Mouse (Mus musculus): ENCODE data around the gene Btaf1. TPM values are rescaled to one million over a fixed set of nuclear protein-coding genes. Genes with fewer than 3 reads are reported as not detected.
A peak's percentile ranks its signal among the peaks of the same experiment; 100 is the strongest.

The Btaf1 gene
- total RNA-seq, 2 experiments from 2014 or later, result 9.8 to 13.5 TPM

DNA sequence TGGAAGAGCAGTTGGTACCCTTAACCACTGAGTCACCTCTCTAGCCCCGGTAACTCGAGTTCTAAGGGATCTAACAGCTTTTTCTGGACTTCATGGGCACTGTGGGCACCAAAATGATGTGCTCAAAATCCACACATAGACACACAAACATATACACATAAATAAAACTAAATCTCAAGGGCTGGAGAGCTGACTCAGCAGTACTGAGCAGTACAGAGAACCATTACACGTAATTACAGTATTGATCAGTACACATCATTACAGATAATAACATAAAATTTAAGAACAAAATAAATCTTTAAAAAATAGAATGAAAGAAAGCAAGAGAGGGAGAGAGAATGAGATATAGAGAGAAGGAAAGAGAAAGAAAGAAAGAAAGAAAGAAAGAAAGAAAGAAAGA, 16.7 kb upstream of the Btaf1 start:
- TF ChIP-seq CTCF (IDR thresholded peaks at IDR 0.05), result no peak
- H3K4me3 ChIP-seq, result no peak overlapping the region
- intact Hi-C loops (cut with DNase I), result no loop called here
- DNase-seq, result no peak
- H3K27ac ChIP-seq, result no peak overlapping the region

DNA sequence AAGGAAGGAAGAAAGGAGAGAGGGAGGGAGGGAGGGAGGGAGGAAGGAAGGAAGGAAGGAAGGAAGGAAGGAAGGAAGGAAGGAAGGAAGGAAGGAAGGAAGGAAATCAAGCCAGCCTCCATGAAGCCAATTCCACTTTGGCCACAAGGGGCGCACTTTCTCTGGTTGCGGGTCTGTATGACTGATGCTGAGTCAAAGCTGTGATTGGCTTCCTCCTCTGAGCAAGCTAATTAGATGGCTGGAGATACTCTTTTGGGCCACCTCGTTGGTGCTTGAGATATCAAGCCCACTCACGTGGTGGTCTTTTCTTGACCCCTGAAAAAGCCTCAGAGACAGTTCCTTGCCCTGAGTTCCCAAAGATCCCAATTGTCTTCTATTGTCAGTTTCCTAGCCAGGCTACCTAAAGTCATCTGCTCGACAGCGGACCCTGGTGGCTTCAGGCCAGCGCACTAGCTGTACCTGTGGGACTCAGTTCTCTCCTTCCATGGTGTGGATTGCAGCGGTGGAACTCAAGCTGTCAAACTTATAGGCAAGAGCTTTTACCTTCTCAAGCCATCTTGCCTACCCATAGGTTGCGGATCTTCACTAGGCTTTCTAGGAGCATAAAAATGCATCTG, 16.1 kb upstream of the Btaf1 start:
- peak; percentile 63 for TF ChIP-seq CTCF (IDR thresholded peaks at IDR 0.05)
- no peak overlapping the region for H3K27ac ChIP-seq
- intact Hi-C loops (cut with DNase I), result no loop called here
- peak; percentile 71 for DNase-seq
- no peak overlapping the region for H3K4me3 ChIP-seq

DNA sequence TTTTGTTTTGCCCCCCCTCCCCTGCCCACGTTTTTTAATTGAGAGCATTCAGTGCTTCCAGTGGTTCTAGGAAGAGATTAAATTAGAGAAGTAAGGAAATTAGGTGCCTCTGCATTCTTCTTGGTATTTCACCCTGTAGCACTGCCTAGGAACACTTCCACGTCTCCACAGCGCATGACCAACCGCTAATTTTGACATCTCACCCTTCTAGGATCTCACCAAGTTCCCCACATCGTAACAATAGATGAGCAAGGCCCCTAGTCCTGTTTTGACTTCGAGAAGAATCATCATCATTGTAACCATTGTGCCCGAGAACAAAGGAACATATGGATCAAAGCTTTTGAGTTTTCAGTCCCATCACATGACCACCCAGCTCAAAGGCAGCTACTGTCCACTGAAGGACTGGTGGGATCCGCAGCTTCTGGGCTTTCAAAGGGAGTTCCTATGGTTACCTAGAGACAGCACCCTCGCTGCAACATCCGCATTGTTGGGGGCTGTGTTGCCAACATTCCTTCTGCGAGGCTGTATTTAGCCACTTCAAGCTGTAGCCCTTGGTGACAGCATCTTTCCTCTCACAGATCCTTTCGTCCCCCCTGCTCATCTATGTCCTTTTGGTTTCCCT, 15.3 kb upstream of the Btaf1 start:
- no peak overlapping the region for H3K27ac ChIP-seq
- intact Hi-C loops (cut with DNase I), result no loop called here
- TF ChIP-seq CTCF (IDR thresholded peaks at IDR 0.05), result no peak

DNA sequence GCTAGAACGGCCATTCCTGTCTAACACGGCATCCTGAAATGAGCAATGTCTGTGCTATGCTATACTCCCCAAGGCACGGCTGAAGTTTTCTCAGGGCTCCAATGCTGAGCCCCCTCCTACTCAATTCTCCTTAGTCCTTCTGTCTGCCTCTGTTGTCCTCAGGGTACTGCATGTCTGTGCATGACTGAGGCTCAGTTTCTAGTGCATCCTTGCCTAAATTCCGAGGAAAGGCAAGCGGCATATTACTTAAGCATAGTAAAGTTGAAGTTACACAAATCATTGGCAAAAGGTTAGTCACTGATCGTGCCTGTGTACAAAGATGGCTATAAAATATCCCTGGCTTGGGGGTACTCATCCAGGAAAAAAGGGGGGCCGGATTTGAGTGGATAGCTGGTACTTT, 12.8 kb upstream of the Btaf1 start:
- DNase-seq, result no peak
- TF ChIP-seq CTCF (IDR thresholded peaks at IDR 0.05), result no peak
- Histone ChIP-seq H3K4me3 (no peak overlapping the region), H3K27ac (no peak overlapping the region)
- intact Hi-C loops (cut with DNase I), result no loop called here

More for the DNA sequence above, 15.3 kb upstream of the Btaf1 start:
- H3K4me3 ChIP-seq, result no peak overlapping the region
- no peak for DNase-seq

DNA sequence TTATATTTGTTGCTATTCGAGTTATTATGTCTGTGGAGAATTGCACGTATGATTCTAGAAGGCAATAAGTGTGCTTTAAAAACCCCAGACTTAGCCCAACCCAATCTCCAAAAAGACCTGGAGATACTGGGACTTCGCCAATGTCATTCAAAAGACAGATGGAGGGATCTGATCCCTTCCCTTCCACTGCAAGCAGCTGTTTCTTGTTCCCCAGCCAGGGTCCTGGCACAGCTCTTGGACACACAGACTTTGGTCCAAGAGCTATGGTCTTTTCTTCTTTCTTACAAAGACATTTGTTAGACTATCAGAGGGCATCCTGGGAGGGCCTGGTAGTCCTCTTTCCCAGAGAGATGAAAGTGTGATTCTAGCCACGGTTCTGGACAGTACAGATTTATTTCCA, 9.7 kb upstream of the Btaf1 start:
- no peak for TF ChIP-seq CTCF (IDR thresholded peaks at IDR 0.05)
- no peak overlapping the region for H3K4me3 ChIP-seq
- intact Hi-C loops (cut with DNase I), result no loop called here
- no peak overlapping the region for H3K27ac ChIP-seq
- DNase-seq, result no peak

DNA sequence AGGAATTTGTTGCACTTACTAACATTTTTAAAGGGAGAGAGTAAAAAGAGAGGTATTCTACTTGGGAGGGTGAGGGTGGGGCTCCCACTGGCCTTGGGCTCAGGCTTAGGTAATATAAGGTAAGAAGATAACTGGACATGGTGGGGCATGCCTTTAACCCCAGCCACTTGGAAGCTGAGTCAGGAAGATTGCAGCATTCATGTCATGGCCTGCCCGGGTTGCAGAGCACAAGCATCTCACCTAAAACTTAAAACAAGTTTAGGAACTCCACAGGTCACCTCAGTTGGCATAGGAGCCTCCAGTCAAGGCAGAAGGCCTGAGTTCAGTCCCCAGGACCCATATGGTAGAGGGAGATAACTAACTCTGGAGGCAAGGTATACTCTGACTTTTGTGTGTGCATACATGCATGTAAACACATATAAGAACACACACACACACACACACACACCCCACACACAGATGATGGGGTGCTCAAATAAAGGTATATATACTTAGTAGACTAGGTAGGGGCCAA, 8.9 kb upstream of the Btaf1 start:
- no peak for TF ChIP-seq CTCF (IDR thresholded peaks at IDR 0.05)
- no peak overlapping the region for H3K27ac ChIP-seq
- DNase-seq, result no peak
- intact Hi-C loops (cut with DNase I), result no loop called here
- H3K4me3 ChIP-seq, result no peak overlapping the region

DNA sequence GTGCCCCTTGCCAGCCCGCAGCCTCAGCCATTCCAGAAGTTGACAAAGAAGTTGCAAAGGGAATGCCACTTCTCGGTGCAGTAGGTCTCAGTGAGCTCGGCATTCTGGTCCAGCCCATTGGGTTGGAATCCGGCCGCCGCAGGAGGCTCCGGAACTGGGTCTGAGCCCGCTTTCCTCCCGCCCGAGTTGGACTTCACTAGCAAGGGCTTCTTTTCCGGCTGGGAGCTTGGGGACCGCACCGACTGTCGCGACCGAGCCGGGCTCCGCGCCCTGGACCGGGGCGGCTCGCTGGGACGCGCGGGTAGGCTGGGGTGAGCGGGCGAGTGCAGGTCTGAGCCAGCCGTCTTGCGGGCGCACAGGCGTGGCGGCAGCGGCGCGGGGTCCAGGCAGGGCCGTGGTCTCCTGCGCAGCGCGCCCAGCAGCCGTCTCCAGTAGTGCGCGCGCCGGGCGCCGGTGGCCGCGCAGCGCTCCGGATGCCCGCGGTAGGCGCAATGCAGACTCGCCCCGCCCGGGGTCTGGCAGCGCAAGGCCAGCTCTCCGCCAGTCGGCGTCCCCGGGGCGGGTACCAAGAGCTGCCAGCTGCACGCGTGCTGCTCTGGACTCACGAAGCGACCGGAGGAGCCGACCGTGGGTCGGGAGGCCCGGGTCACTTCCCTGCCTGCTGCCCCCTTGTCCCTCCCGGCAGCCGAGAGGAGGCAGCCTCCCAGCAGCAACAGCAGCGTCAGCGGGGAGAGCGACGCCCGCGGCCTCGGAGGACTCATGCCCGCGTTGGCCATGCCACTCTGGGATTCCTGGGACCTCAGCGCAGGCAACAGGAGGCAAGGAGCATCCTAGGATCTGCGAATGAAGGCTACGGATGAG, 7.2 kb upstream of the Btaf1 start:
- TF ChIP-seq CTCF (IDR thresholded peaks at IDR 0.05), result peak; percentile 57
- Histone ChIP-seq H3K27ac (peak overlapping the region; percentile 91), H3K4me3 (peak overlapping the region; percentile 97)
- intact Hi-C loops (cut with DNase I), result loop anchor here (2.0 kb wide), 1 partner anchor 102 kb away; no protein-coding TSS in a partner anchor
- peak; percentile 87 for DNase-seq

DNA sequence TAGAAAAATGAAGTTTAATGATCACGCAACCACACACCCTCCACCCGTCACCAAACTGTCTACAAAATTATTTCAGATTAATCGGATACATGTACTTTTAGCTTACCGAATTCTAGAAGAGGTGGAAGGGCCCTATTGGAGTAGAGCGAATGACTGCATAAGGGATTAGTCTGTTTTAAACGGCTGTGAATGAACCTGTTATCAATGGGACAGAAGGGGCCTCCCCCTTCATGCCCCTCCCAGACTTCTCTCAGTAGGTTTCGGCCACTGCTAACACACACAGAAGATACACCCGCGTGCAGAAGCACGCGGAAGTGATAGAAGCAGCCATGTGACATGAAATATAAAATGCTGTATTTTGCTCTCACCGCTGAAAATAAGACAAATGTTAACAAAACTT, 6.4 kb upstream of the Btaf1 start, which contains the start of gene Fgfbp3:
Fgfbp3 (minus strand) TSS at position 150 of the 400 bp plus-strand sequence.
- H3K27ac ChIP-seq, result peak within 1 kb of the TSS; percentile 91
- DNase-seq, result no peak
- TF ChIP-seq CTCF (IDR thresholded peaks at IDR 0.05), result no peak
- intact Hi-C loops (cut with DNase I), result loop anchor here (2.0 kb wide), 1 partner anchor 103 kb away; no protein-coding TSS in a partner anchor
- peak within 1 kb of the TSS; percentile 97 for H3K4me3 ChIP-seq

DNA sequence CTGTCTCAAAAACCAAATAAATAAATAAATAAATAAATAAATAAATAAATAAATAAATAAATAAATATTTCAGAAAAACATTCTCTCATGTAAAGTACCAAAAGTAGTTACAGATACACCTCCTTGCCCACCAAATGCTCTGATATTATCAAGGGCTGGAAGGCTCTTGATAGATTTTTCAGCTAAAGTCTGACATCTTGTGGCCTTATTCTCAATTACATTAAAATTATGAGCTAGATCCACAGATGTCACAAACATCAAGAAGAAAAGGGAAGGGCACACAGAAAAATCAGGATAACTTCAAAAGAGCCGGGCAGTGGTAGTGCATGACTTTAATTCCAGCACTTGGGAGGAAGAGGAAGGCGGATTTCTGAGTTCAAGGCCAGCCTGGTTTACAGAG, 3.9 kb upstream of the Btaf1 start:
- DNase-seq, result no peak
- TF ChIP-seq CTCF (IDR thresholded peaks at IDR 0.05), result peak; percentile 62
- Histone ChIP-seq H3K27ac (no peak overlapping the region), H3K4me3 (no peak overlapping the region)
- intact Hi-C loops (cut with DNase I), result loop anchor here (1.0 kb wide), 1 partner anchor 25 kb away; no protein-coding TSS in a partner anchor

DNA sequence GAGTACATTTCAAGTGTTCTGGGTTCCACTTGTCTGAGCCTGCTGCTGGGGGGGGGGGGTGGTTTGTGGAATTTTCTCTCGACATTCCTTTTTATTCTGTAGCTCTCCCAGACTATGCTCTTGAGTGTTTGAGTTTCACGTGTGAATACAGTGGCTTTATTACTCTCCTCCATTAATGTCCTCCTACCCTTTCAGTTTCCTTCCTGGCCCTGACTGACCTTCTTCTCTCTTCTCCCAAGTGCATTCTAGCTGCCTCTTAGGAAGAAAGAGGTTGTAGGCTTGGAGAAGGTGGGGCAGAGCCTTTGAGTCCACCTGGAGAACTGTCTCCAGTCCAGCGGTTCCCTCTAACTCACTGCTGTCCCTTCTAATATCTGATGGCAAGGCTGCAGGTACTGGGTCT, 2.9 kb upstream of the Btaf1 start:
- intact Hi-C loops (cut with DNase I), result loop anchor here (1.0 kb wide), 1 partner anchor 26 kb away; no protein-coding TSS in a partner anchor
- Histone ChIP-seq H3K4me3 (no peak overlapping the region), H3K27ac (no peak overlapping the region)
- DNase-seq, result no peak
- TF ChIP-seq CTCF (IDR thresholded peaks at IDR 0.05), result no peak

DNA sequence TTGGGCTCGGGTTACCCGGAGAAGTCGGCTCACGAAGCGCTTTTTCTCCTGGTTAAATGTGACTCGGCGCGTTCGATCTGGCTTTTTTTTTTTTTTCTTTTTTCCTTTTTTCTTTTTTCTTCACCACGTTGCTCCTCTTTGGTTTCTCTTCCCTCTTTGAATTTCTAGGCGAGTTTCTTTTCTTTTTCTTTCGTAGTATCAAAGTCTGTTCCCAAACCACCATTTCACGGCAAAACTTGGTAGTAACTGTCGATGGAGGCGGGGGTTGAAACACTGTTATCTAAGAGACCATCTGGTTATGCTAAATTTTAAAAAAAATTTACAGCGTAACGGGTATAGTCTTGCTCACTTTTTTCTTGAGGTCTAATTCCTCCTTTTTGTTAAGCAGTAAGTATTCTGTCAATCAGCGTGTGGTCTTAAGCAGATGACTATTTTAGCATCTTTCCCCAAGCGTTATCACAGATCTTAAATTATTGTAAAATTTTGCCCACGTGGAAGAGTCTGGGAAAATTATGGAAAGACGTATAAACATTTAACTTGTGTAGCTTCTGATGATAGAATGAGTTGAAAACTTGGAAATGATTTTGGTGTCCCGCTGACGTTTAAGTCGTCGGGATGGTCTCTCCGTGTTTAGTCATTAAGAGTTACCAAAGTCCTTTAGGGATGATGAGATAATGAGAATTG, 816 bp downstream of the Btaf1 start:
- no peak for TF ChIP-seq CTCF (IDR thresholded peaks at IDR 0.05)
- intact Hi-C loops (cut with DNase I), result no loop called here
- no peak for DNase-seq
- peak overlapping the region; percentile 97 for H3K27ac ChIP-seq
- H3K4me3 ChIP-seq, result peak overlapping the region; percentile 95

DNA sequence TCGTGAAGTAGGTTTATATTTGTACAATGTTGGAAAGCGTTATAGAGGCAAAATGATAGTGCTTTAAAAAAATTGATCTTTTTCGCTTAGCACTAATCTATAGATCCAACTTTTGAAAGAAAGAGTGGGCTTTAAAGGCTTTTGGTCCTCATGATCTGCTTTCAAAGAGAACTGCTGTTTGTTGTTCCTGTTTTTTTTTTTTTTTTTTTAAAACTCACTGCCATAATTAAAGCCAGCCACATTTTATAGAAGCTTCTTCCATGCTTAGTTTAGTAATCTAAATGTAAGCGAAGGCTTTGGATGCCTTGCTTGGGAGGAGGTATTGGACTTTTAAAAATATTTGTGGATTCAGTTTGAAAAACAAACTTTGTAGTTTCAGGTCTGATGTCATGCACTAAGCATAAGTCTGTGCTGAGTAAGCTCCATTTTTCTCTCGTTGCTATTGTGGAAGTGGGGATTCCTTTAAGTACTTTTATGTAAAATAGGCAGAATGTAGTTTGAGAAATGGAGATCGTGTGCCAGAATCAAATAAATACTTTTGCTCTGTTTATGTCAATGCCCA, 2.0 kb downstream of the Btaf1 start:
- DNase-seq, result no peak
- TF ChIP-seq CTCF (IDR thresholded peaks at IDR 0.05), result no peak
- intact Hi-C loops (cut with DNase I), result no loop called here
- H3K4me3 ChIP-seq, result peak overlapping the region; percentile 95
- H3K27ac ChIP-seq, result no peak overlapping the region

Data from gastrocnemius, adult 2 months (tissue).